Mouse (Mus musculus): Measurements from ENCODE around the gene Thumpd2.
A peak's percentile ranks its signal among the peaks of the same experiment; 100 is the strongest.

Thumpd2 gene

DNA sequence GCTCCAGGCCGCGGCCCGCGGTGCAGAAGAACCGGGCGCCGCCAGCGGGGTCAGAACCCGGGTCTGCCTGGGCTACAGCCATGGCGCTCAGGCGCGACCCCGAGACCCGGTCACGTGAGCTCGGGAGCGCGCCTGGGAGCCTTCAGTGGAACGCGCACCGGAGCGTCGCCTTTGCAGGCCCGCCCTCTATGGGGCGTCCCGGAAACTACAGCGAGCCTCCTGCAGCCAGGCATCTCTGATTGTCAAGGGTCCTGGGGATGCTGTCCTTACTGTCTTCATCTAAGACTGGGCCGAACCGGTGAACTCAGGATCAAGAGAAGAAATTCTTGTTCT lies at the start of gene Thumpd2:
Gene Thumpd2 (minus strand): TSS at position 104 of the 333 bp plus-strand sequence.
- DNase-seq (ENCODE audit: low spot score), result peak; percentile 78

DNA sequence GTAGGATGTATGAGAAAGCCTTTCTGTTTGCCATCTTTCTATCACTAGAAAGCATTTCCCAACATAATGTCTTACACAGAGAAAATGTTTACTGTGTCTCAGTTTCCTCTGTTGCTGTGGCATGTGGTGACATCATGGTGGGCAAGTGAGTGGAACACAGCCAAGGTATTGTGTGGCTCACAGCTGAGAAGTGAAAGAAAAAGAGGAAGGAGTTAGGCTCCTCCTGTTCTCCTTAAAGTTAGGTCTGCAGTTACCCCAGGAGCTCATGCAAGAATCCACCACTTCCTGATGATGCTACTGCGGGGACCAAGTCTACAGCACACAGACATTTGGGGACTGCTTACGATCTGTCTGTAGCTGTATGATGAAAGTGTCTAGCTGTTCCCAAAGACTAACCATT lies 39.4 kb upstream of the Thumpd2 start:
- no peak for DNase-seq (ENCODE audit: low spot score)

DNA sequence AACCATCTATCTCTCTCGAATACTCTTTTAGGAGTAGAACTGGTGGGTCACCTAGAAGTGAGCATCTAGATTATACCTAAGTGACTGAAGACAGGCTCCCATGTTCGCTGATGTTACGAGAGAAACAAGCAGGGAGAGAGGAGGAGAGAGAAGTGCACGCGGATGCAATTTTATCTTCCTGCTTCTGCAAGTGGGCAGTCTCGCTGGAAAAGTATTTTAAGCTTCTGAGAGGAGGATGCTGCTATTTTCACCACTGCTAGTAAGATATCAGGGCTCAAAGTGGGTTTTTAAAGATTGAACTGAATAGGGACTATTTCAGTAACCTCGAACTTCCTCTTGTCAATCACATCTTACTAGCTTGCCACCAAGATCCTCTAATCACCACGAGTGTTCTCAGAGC lies 38.0 kb upstream of the Thumpd2 start:
- DNase-seq (ENCODE audit: low spot score), result no peak

DNA sequence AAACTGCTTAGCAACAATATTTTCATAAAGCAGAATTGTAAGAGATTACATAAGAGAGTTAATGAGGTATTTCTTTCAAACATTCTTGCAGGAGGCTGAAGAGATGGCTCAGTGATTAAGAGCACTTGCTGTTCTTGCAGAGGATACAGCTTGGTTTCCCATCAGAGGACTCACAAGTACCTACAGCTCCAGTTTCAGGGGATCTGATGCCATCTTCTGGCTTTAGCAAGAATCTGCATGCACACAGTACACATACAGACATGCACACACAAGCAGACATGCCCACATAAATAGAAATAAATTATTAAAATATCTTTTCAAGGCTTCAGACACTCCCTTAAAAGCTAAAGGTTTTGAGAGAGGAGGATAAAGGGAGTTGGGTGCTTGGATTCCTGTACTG lies 33.6 kb upstream of the Thumpd2 start:
- no peak for DNase-seq (ENCODE audit: low spot score)

DNA sequence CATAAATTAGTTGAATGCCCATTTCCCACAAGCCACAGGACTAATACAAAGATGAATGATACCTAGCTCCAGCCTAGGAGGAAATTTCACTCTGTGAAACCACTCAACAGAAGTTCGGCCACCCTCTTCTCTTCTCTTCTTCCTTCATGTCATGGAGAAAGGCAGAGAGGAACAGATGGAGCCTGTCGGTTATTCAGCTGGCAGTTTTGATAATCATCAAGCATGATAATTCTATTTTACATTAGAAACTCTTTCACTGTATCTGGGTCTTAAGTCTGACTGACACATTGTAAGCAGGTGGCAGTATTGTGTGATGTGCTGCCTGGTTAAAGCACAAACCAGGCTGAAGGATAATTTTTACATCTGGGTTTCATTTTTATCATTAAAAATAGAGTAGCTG lies 31.6 kb upstream of the Thumpd2 start:
- no peak for DNase-seq (ENCODE audit: low spot score)

DNA sequence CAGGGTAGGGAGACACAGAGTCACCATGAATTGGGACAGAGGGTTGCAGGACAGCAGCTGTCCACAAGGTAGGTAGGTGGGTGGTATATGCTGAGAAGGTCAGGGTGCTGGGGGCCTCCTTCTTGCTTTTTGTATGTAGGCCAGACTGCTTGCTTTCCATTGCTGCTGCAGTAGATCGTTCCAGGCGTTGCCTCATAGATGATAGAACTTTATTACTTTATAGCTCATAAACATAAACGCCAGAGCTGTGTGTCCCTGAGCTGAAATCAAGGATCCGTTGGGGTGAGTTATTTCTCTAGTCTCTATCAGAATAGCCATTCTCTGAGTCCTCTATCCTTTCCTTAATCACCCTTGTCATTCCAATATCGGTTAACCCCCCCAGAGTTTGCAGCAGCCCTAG lies 27.9 kb upstream of the Thumpd2 start:
- no peak for DNase-seq (ENCODE audit: low spot score)

DNA sequence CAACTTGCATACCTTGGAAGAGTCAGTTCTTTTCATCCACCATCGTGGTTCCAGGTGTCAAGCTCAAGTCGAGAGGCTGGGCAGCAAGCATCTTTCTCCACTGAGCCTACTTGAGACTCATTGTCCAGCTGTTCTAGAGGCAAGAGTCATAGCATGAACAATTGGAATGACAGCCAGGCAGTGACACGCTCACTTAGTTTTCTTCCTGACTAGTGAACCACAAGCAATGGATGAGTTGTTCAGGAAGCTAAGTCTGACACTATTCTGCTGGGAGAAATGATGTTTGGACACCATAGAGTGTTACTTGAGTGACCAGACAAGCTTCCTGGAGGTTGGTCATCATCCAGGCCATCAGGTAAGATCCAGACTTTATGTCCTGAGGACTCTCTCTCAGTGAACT lies 24.0 kb upstream of the Thumpd2 start:
- no peak for DNase-seq (ENCODE audit: low spot score)

DNA sequence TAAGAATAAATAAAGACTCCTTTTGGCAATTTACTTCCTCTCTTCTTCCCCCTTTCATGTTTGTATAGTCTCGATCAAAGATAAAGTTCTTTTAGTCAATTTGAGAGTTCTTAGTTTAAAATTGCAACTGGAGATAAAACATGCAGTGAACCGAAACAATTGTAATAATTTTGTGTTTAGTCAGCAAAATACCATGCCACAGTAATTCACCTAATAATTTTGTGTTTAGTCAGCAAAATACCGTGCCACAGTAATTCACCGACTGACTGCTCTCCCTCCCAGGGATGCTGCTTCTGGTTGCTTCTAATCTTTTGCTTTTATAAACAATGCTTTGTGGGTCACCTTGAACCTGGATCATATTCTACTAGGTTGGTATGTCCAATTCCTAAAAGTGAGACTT lies 22.9 kb upstream of the Thumpd2 start:
- DNase-seq (ENCODE audit: low spot score), result no peak

DNA sequence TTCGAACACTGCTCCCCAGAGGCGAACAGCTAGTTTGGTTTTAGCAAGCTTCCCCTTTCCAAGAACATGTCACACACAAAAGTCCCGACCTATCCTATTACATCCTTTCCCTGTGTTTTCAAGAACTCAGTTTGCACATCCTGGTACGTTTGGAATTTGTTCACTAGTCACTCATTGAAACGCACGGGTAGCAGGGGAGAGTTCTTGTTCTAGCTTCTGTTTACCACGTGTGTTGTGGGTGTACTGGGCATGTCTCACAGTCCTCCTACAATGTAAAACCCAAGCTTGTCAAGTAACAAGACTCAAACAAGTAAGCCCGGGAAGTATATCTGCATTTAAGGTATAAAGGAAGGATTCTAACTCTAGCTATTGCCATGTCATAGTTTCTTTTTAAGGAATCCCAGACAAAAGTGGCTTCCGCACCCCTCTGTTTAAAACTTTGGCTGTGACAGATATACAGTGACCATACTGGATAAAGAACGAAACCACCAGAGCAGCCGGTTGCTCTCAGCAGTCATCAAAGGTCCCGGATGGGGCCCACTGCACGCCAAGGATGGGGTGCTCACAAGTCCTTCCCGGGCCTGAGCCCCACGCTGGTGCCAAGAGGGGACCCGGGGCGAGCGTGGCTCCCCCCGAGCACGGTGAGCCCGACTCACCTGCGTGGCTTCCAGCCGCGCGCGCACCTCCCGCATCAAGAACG lies 453 bp downstream of the Thumpd2 start:
- DNase-seq (ENCODE audit: low spot score), result no peak

DNA sequence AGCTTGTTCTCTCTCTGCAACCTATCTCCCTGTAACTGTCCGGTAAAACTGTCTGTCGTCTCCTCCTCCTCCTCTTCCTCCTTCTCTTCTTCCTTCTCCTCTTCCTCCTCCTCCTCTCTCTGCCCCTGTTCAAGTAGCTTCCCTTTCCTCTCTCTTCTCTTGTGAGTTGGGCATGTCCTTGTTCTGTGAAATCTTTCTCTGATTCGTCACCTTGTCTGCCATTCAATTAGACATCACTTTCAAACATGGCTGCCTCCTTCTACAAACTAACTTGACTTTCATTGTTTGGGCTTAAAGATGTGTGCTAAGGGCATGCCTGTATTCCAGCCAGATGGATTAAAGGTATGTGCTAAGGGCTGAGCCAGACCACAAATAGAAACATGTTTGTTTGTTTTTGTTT lies 1.5 kb downstream of the Thumpd2 start:
- no peak for DNase-seq (ENCODE audit: low spot score)

DNA sequence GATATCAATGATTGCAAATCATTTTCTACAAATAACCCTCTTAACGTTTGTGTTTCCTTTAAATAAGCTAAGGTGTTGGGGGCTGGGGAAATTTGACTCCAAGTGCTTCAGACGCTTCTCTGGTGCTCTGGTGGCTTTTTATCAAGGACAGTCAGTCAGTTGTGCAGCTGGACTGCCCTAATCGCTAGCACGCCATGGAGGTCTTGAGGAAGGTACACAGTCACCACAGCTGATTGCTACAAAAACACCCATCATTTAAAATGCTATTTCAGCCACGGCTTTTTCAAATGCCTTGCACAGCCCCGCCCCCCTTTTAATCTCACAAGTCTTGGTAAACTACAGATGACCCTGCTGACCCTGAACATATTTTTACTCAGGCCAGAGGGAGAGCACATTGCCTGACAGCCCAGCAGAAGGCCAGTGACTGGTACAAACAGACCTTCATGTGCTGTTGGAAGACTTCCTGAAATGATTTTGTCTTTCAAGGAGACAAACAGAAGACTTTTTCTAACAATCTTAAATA lies 2.5 kb downstream of the Thumpd2 start:
- DNase-seq (ENCODE audit: low spot score), result no peak

DNA sequence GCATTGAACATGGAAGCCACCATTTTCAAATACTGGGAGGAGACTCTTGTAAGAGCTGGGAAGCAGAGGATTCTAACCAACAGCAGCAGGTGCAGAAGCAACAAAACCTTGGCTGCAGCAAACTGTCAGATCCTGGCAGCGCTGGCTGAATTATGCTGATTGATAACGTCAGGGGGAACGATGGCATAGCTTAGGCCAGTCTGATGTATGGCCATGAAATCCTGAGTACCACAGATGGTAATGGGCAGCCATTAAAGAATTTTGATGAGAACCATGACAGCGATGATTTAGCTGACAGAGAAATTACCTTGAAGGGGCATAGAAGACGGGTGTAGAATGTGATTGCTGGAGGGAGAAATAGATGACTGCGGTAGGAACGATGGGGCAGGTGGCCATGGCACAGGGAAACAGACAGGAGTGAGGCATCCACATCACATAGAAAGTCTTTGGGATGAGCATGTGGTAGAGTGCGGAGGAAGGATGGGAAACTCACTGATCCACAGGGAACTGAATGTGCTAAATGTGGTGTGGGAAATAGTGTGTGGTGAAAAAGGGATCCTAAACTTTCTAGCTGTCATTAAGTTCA lies 8.0 kb downstream of the Thumpd2 start:
- no peak for DNase-seq (ENCODE audit: low spot score)

DNA sequence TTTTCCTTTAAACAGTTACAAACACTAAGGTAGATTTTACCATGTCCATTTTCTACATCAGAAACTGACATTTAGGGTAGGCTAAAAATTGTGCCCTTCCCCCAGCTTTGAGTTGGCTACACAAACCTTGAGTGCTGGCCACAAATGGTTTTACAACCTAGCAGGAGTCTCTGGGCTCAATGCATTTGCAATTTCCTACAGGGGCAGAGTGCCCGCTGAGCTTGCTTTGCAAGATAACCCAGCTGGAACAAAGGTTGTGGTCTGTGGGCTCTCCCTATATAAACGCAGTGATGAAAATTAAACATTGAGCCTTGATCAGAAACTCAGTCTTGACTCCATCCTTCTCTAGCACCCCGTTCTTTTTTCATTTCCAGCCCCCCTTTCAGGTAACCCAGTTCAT lies 8.8 kb downstream of the Thumpd2 start:
- no peak for DNase-seq (ENCODE audit: low spot score)

DNA sequence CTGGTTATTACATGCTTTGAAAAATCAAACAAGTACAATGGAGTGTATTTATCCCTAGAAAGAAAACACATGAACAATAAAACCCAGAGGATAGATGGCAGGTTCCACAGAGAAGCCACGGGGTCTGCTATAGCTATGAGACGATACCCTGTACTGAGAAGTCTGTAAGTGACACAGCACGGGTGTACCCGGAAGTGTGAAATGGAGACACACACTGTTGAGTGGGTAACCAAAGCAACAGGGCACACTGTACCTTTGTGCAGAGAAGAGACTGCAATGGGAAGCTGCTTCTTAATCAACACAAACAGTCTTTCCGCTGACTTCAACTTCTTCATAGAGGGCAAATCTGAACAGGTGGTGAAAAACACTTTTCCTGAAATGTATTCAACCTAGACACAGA lies 9.4 kb downstream of the Thumpd2 start:
- no peak for DNase-seq (ENCODE audit: low spot score)

DNA sequence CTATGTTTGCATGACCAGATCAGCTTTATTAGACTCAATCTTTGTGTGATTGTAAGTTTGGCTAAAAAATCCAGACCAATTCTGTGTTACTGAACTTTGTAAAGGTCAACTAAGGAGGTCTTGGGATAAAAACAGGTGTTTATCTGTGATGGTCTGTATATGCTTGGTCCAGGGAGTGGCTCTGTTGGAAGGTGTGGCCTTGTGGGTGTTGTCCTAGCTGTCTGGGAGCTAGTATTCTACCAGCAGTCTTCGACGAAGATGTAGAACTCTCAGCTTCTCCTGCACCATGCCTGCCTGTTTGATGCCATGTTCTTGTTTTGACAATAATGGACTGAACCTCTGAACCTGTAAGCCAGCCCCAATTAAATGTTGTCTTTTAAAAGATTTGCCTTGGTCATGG lies 11.6 kb downstream of the Thumpd2 start:
- DNase-seq (ENCODE audit: low spot score), result no peak

DNA sequence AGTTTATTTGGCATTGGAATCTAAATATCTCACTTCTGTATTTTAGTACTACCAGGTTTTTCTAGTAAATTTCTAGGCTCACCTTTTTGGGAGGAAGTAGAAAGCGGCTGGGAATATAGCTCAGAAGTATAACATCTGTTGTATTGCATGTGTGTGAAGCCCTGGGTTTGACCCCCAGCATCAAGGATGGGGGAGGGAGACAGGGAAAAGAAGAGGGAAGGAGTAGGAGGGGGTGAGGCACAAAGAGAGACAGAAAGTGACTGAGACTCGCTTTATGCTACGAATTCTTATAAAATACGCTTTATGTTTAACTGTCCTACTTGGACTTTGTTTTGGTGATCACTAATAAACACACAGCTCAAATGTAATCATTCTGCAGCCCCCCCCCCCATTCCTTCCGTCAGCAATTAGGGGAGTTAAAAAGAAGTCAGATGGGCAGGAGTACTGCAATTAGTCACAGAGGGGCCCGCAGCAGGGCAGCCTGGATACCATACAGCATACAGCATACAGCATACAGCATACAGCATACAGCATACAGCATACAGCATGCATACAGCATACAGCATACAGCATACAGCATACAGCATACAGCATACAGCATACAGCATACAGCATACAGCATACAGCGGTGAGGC lies 16.8 kb downstream of the Thumpd2 start:
- no peak for DNase-seq (ENCODE audit: low spot score)

DNA sequence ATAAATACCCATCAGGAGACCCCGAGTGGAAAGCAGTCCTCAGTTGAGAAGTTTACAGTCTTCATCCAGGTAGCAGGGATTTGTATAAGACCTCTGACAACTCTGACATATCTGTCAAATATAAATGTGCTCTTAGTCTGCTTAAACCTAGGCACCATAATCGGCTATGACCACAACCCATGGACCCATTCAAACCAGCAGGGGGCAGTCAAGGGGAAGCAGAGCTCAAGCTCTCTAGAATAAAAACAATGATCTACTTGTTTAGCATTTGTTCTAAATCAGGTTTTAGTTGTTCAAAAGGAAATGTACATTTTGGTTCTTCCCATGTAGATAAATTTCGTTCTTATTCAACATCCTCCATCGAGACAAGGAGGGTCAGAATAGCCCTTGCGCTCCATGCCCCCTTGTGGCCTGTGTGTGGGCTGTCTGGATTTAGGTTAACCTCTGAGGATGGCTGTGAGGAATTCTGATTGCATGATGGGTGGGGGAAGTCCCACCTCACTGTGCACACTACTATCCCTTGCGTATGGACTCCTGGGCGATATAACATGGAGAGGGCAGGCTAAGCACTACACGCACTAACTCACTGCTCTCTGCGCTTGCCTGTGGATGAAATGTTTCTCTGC lies 19.2 kb downstream of the Thumpd2 start:
- DNase-seq (ENCODE audit: low spot score), result no peak

DNA sequence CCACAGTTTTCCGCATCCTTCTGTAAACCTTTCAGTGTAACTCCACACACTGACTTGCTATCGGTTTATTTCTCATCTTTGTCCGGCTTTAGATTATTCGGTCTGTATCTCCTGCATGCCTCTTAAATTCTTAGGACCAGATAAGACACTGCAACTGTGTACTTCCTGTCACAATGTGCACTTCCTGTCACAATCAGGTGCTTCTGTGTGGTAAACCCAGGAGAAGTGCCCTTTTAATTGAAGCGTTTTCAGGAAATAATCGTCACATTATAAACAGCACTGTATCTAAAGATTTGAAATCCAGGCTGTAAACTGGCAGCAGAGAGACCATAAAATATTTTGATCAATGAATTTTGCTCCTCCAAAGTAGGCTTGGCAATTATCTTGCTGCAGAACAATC lies 19.8 kb downstream of the Thumpd2 start:
- DNase-seq (ENCODE audit: low spot score), result no peak

DNA sequence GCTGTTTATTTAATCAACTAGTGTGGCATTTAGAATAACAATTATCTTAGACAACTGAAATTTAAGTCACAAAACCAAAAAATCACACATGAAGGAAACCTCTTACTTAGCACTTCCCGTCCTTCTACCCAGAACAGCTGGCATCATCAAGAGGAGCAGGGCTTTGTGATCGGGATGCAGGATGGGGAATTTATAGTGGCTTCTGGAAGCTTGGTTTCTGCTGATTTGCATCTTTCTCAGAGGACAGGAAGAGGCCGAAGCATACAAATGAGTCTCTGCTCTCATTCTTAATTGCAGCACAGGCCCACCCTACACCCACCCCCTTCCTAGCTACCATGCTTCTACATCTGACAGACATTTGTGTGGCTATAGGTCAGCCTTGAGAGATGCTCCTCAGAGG lies 20.5 kb downstream of the Thumpd2 start:
- no peak for DNase-seq (ENCODE audit: low spot score)

DNA sequence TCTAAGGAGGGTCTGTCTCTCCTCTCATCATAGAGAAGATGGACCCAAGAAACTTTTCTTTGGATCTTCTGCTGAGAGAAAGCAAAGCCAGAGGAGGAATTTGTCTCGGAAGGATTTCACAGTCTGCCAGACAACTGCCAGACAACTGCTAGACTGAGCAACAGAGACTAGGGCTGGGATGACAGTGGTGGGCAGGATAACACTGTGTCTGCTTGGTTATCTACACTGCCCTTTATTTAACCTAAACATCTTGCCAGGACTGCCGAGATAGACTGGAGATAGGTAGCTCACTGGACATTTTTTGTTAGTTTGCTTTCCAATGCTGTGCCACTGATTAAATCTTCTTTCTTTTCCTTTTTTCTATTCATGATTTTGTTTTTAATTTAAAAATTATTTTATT lies 23.2 kb downstream of the Thumpd2 start:
- DNase-seq (ENCODE audit: low spot score), result no peak

DNA sequence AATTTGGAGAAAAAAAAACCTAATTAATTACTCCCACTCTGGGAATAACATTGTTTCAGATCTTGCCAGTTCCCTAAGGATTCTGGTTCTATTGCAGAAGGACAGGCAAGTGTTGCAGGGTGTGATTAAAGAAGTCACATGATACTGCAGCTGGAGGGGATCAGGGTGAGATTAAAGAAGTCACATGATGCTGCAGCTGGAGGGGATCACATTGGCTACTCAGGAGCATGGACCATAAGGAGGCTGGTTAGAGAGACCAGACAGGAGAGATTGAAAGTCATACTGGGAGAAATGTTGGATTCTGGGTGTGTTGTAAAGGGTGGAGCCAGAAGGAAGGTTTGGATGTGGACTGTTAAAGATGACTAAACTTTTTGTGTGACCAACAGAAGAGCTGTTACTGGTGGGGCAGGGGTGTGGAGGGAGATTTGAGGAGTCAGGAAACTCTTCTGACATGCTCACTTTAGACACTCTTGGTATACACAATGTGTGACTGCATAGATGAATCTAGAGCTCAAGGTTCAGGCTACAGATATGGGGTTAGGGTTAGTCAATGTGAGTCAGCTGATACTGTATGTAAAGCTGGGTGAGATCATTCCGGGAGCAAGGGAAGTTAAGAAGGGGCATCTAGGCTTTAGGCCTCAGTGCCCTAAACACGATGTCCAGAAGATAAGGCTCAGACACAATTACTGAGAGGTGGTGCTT lies 26.0 kb downstream of the Thumpd2 start:
- no peak for DNase-seq (ENCODE audit: low spot score)

DNA sequence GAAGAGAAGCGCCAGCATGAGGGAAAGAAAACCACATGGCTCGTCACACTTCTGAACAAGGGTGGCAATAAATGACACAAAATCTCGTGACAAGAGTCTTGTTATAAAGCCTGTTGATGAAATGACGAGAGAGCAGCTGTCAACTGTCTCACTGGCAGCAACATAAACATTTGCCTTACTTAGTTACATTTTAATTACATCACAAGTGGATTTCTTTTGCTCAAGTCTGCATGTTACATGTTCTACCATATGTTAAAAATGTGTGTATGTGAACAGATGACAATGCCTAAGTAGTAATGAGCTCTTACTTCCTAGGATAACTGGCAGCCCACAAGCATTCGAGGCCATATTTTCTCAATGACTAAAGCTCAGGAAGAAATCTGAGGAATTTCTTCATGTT lies 29.5 kb downstream of the Thumpd2 start:
- DNase-seq (ENCODE audit: low spot score), result no peak

DNA sequence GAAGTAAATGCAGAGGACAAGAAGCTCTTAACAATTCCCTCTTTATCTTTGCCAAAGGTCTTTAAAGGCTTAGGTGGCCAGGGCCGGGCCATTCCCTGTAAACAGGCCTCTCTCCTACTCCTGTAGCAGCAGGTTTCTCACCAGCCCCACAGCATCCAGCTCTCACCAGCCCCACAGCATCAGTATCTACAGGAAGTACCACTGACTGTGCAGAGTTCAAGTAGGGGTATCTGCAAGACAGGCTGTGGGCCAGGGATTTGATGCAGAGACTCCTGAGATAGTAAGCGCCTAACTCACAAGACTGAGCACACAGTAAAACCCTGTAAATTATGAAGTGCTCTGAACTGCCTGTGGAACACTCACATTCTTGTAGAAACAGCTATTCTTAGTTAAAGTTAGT lies 31.9 kb downstream of the Thumpd2 start:
- DNase-seq (ENCODE audit: low spot score), result no peak
